Mouse (Mus musculus): ENCODE measurements around the gene Spon1.

GRCm38 (mm10) chr7:113818116-113818515, 52.3 kb downstream of the Spon1 start:
- no peak for TF ChIP-seq USF1 (IDR thresholded peaks at IDR 0.05; ENCODE audit: low read depth, low read length)
- no peak for TF ChIP-seq CTCF (conservative IDR thresholded peaks at IDR 0.05 in 1 of 2, IDR thresholded peaks at IDR 0.05 in 1 of 2; ENCODE audit: low read depth in 2 of 2, low read length in 2 of 2)
- TF ChIP-seq POLR2A (IDR thresholded peaks at IDR 0.05; ENCODE audit: low read depth, low read length): no peak
- no peak for TF ChIP-seq KAT2A (IDR thresholded peaks at IDR 0.05; ENCODE audit: insufficient replicate concordance, low read length)
- no peak for TF ChIP-seq ZKSCAN1 (IDR thresholded peaks at IDR 0.05; ENCODE audit: borderline replicate concordance, low read depth, low read length)
- TF ChIP-seq JUN (IDR thresholded peaks at IDR 0.05; ENCODE audit: insufficient read depth, low read depth, low read length): no peak
